Mouse (Mus musculus) MEL-GATA-1-ER (cell line): ENCODE data around the gene Atp6v1g2.
A peak's percentile ranks its signal among the peaks of the same experiment; 100 is the strongest.

Source experiments
- DNase-seq: peaks from one replicate; pipeline ENCODE4 v3.0.0-alpha.2; 2012; ENCODE audit warnings: low read depth; ENCODE audit errors: extremely low read depth

Atp6v1g2 gene

DNA sequence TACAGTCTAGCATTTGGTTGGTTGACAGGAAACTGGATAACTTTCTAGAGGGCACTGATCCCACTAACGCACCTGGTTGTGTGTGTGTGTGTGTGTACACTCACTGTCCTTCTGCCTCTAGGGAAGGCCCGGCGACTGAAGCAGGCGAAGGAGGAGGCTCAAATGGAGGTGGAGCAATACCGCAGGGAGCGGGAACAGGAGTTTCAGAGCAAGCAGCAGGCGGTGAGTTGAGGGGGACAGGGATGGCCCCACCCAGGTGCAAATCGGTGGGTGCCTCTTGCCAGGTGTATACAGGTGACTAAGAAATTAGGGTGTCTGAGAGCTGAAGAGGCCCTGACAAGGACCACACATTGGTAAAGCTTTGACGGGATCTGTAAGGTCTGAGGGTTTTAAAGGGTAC, 3.5 kb downstream of the Atp6v1g2 start:
- DNase-seq: no peak

DNA sequence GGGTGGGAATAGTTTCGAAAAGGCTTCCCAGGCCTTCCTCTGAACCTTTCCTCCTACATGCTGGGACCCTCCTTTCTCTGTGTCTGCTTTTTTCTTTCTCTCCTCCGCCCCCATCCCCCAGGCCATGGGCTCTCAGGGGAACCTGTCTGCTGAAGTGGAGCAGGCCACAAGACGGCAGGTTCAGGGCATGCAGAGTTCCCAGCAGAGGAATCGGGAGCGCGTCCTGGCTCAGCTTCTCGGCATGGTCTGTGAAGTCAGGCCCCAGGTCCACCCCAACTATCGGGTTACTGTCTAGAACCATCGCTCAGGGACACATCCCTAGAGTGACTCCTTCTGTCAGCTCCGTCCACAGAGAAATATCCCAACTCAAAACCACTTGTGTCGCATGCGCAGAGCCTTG, 4.0 kb downstream of the Atp6v1g2 start:
- no peak for DNase-seq

DNA sequence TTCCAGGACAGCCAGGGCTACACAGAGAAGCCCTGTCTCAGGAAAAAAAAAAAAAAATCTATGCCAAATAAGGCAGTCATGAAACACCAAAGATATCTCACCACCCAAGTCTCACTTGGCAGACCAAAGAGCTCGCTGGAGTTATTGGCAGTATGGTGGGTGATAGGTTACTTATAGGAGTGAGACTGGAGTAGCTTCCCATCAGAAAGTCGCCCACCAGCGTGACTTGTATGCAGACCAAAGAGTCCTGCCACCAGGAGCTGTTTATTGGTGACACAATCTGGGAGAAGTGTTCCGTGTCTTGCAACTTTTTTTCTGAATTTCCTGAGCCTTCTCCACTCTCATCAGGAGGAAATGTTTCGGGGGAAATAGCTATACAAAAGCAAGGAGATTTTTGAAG, 6.2 kb downstream of the Atp6v1g2 start:
- no peak for DNase-seq

DNA sequence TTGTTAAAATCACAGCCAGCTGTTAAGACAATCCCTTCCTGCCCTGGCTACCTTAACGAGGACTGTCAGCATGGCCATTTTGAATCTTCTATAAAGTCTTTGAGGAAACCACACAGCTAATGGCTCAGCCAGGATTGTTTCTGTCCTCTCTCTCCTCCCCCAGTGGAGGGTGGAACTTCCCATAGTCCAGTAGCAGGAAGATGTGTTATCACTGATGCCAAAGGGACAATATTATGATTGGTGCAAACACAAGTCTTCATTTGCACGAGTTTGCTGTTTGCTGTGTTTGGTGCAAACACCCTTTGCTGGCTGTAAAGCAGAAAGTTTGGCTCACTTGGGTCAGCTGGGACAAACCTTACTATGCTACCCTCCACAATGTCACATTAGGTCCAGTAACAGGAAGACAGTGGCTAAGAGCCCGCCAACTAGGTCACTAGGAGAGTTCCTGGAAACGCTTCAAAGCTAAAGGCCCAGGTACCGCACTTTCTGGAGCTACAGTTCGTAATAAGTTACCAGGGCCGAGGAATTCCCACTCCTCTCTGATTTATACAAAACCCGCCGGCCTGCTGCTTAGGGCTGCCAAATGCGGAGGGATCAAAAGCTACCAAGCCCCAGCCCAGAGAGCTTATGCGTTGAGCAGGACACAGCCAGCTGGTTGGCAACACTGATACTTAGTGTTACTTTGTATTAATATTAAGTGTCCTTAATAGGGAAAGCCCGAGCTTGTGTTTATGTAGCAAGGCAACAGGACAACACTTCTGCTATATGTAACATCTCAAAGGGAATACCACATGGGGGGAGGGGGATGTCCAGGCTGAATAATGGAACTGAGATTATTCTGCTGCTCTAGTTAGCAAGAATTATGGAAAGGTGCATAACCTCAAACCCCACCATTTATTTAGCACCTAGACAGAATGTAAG, 7.2 kb downstream of the Atp6v1g2 start:
- DNase-seq: no peak

DNA sequence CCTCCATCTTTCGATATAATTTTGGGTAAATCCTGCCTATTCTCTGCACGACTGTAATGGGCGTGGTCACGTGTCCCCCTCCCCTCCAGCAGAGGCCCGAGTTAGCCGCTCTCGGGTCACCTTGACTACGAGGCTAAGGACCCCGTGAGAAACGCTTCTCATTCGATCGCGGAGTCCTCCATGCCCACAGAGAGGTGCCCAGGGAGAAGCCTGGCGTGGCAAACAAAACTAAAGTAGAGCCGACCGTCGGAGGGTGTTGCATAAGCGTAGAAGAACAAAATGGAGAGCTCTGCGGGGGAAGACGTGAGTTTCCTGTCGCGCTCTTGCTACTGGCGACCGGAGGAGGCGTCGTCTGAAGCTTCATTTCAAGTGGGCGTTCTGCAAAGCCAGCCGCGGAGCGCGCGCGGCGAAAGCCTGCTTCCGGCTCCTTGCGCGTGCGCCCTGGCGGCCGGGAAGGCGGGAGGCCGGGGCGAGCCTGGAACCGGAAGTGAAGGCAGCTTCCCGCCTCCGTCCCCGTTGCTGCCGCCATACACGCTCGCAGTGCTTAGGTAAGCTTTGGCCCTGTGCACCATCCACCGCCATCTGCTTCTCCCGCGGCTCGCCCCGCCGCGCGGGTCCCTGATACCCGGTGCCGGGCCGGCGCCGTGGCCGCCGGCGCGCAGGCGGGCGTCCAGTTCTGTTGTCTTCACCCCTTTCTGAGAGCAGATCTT, 8.0 kb downstream of the Atp6v1g2 start, which contains the start of gene Ddx39b:
Gene Ddx39b, plus strand, starts transcription at position 442 of the 710 bp plus-strand sequence.
- peak; percentile 90 for DNase-seq

DNA sequence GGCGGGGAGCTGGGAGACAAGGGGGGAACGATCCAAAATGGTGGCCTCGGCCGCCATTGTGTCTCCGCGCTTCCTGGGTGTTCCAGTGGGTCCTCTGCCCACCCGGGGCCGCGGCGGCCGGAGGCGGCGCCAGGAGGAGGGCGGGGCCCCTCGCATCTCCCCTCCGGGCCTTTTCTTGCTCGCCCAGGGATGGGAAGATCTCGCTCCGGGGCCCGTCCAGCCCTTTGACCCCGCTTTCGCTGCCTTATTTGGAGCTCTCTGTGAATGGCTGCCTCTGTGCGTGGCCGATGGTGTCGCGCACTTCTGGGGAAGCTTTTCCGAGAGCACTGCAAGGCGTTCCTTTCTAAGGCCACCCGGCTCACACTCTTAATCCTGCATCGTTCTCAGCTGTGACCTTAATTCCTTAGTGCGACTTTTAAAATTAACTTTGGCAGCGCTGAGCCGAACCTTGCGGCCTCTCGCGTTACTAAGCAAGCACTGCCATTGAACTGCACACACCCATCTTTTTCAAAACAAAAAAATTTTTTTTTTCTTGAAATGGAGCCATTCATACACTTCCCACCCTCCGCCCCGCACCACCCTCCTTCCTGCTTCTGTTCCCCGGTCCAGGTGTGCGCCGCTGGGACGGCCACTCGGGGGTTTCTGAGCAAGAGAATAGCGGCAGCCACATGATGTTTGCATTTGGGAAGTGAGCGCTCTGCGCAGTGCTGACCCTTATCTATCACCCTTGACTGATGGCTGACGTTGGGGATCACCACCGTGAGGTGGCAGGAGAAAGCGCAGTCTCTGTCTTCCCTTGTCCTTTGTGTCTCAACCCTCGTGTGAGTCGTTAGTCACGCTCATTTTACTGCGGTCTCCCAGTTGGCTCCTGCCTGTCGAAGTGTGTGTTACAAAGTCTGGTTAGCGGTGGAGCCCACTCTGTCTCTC, 8.8 kb downstream of the Atp6v1g2 start:
- DNase-seq: peak; percentile 71

DNA sequence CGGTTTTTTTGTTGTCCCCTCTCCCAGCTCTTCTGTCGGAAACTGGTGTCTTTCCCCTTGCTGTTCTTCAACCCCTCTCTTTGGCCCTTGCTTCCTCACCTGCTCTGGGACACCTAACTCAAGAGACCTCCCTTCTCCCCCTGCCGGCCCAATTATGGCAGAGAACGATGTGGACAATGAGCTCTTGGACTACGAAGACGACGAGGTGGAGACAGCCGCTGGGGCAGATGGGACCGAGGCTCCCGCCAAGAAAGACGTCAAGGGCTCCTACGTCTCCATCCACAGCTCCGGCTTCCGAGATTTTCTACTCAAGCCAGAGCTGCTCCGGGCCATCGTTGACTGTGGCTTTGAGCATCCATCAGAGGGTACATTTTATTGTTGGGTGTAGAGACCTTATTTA, 9.6 kb downstream of the Atp6v1g2 start:
- no peak for DNase-seq

DNA sequence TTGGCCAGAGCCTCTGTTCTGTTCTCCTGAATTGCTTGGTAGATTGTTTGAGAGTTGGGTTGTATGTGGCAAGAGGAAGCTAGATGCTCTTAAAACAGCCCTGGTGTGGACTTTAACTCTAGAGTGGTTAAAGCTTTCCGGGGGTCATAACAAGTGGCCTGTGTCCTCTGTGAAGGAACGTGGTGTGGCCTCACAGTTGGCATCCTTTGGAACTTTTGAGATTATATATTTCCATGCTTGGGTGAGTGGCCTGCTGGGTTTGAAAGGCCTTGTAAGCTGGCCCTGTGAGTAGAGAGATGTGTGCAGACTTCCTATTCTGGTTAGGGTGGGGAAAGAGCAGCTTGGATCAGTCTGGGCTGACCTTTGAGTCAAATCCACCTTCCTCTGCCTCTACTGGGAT, 11.5 kb downstream of the Atp6v1g2 start:
- DNase-seq: no peak

DNA sequence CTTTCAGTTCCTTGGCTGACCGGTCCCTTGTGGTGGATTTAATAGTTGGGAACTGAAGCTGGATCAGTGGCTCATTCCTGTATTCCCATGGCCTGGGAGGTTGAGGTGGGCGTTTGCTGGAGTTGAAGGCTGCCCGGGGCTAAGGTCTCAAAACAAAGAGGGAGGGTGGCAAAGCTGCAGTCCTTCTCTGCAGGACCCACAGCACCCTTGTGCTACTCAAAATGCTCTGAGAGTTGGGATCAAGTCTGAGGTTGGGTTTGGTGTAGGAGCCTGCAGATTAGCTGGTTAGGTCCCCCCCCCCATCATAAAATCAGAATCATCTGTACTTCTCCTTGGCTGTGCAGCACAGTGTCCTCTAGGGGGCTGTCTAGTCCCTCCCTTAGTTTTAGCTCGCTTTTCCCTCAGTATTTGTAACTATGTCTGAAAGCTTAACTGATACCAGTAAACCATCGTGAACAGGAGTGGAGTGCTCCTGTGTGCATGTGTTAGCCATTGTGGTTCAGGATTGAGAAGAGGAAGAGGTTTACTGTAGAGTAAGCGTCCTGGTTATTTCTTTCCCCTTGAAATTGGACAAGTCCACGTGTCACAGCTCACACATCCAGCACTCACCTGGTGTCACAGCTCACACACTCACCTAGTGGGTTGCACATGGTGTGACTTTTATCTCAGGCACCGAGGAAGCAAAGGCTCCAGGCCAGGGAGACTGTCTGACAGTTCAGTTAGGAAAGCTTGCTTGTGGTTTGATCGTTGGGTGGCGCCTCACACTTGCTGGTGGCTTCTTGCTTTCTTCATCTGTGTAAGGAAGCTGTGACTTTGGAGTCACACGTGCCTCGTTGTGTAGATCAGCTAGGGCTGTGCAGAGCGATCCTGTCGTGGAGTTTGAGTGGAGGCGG, 12.5 kb downstream of the Atp6v1g2 start:
- DNase-seq: no peak

DNA sequence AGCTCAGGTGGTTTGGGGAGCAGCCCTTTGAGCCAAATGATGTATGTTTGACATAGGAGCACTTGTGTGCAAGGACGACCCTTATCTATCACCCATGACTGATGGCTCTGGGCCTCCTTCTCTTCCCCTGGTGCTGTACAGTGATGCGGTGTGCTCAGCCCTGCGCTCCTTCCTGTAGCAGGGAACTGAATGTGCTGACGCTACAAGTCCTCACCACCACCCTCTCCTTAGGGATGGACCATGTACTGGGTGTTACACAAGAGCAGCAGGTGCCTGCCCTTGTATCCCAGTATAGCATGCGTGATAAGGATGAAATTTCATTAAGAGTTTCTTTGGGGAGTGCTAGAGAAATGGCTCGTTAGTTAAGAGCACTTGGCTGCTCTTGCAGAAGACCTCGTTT, 13.7 kb downstream of the Atp6v1g2 start:
- DNase-seq: no peak

DNA sequence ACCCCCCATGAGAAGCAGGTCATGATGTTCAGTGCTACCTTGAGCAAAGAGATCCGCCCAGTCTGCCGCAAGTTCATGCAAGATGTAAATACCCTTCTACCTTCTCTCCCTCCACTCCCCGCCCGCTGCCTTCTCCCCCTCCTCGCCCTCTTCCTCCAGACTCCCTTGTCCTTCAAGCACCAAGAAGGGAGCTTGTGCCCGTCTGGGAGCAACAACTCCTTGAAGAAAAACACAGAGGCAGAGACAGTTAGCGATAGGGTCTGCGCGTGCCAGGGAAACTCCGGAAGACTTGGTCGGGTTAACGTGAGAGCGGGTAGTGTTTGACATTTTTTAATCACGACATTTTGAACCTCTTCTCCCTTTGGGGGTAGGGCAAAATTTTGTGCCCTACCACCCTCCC, 15.5 kb downstream of the Atp6v1g2 start:
- DNase-seq: no peak

DNA sequence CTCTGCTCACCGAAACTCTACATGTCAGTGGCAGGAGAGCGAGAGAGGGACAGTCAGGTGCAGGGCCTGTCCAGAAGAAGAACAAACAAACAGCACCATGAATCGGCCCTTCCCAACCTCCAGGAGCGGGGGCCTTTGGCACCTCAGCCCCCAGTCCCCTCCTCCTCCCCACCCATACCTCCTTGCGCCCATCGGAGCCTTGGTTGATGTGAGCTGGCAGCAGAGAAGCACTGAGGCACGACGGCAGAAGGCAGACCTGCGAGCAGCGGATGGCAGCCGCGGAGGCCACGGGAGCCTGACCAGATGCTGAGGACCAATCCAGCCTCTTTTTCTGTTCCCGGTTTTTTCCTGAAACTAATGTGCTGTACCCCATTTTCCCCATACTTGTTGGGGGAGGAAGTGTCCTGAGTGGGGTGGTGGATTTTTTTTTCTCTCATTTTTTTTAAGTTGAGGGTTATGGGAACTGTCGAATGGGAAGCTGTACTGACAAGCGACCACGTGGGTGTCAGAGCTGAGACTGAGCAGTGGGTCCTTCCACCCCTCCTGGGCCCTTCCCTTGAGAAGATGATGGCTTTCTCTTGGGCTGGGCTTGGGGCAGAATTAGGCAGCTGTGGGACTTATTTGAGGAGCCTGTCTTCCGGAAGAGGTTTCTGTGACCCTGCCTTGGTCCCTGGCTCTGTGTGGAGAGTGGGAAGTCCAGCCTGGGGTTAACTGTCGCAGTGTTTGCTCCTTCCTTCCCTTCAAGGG, 16.2 kb downstream of the Atp6v1g2 start:
- no peak for DNase-seq

DNA sequence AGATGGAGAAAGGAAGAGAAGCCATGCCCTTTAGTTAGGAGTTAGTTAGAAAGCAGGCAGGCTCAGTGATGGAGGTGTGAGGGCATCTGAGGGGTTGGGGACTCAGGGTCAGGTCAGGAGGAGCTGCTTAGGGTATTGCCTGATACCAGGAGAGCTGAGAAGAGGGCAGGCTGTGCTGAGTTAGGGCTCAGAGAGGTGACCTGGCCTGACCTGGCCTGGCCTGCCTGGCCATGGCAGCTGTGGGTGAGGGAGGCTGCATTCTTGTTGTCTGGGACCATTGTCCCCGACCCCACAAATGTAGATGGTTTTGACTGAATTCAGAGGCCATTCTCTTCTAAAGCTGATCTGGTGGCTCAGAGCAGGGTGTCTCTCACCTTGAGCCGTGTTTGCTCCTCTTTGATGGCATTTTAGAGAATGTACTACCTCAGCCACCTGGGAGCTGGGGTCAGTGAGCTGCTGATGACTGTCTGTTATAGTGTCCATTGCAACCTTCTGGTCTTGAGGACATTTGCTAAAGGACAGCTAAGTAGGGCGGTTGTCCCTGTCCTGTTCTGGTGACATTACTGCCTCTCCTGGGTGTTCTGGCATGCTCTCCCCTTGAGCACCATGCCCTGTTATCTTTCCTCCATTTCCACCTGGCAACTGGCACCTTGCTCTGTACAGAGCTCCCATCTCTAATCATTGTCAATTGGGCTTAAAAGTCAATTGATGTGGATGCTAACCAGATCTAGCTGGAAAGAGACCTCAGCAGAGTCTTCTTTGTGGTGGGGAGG, 17.1 kb downstream of the Atp6v1g2 start:
- no peak for DNase-seq

DNA sequence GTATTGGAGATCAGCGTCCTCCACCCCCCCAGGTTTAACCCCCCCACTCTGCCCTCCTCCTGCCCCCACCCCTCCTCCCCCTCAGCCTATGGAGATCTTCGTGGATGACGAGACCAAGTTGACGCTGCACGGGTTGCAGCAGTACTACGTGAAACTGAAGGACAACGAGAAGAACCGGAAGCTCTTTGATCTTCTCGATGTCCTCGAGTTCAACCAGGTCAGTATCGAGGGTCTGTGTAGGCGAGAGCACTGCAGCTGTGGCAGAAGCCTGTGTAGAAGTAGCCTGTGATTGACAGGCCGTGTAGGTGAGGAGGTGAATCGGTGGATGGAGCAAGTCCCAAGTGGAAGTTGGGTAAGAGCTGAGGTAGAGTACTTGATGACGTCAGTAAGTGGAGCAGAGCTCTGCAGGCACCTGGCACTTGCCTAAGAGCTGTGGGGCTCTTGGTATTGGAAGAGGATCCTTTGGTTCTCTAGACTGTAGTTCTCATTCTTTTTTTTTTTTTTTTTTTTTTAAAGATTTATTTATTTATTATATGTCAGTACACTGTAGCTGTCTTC, 17.8 kb downstream of the Atp6v1g2 start:
- no peak for DNase-seq

DNA sequence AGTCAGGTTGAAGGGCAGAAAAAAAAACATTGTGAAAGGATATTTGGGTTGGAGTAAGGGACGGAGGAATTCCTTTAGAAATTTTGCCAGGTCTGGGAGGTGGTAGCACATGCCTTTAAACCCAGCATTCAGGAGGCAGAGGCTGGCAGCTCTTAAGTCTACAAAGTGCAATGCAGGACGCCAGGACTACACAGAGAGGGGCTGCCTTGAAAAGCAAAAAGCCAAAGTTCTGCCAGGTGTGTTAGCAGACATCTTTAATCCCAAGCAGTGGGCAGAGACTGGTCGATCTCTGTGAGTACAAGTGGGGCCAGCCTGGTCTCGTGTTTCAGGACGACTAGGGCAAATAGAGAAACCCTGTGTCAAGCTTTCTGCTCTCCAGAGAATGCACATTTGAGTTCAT, 18.5 kb downstream of the Atp6v1g2 start:
- DNase-seq: no peak

DNA sequence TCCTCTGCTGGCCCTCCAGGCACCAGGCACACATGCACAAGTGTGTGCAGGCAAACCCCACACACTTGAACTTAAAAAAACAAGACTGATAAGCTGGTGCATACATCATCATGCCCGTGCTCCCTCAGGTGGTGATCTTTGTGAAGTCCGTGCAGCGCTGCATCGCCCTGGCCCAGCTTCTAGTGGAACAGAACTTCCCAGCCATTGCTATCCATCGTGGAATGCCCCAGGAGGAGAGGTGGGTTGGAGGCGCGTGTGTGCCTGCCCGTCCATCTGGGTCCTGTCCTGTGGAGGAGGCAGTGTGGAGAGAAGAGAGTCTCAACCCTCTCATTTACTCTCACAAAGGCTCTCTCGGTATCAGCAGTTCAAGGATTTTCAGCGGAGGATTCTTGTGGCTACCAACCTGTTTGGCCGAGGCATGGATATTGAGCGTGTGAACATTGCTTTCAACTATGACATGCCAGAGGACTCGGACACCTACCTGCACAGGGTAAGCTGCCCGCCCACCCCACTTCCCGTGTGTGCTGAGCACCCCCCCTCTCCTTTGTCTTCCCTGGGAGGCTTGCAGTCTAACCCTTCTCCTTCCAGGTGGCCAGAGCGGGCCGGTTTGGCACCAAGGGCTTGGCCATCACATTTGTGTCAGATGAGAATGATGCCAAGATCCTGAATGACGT, 19.3 kb downstream of the Atp6v1g2 start:
- DNase-seq: no peak

DNA sequence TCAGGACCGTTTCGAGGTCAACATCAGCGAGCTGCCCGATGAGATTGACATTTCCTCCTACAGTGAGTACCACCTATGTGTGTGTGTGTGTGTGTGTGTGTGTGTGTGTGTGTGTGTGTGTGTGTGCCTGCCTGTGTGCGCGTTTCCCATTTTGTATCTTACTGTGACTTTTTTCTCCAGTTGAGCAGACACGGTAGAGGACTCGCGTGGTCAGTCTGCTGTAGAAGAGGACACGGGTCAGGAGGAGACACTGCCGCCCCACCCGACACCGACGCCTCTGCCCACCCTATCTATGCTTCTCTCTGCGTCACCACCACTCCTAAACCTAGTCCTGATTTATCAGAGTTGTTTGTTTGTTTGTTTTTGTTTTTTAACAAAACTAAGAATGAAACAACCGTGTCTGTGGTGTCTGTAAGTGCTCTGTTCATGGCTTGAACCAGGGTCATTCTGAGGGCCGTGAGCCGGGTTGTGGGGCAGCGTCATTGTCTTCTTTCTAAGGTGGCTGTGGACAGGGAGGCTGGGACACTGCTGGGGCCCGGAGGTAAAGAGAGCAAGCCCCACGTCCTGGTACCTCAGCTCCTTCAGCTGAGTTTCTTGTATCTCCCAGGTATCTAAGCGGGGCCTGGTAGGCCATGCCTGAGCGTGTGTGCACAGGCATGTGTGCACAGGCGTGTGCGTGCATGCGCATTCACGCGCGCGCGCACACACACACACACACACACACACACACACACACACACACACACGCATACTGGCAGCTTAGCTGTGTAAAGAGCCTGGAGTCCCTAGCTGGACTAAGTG, 20.0 kb downstream of the Atp6v1g2 start:
- no peak for DNase-seq
